Mouse (Mus musculus) kidney, embryonic 15.5 days (tissue): ENCODE results near the gene Gldc. TPM values are rescaled to one million over a fixed set of nuclear protein-coding genes. Genes with fewer than 3 reads are reported as not detected.

Experiments used
- ATAC-seq: fragments of 200-750 bp; cut with Nextera tagmentation; replicated peaks from 2 replicates; pipeline ENCODE4 v1.8.0; 2017; ENCODE audit warnings: moderate TSS enrichment; ENCODE audit not compliant: low FRiP score
- H3K27ac ChIP-seq: fragments of 300-500 bp; sonication (generic); 2 replicates; pipeline ENCODE4 v1.5.1; 2015; ENCODE audit warnings: mild to moderate bottlenecking, inconsistent platforms
- H3K27me3 ChIP-seq: fragments of 300-500 bp; sonication (generic); 2 replicates; pipeline ENCODE4 v1.6.1; 2015; ENCODE audit warnings: inconsistent platforms
- H3K36me3 ChIP-seq: fragments of 300-500 bp; sonication (generic); 2 replicates; pipeline ENCODE4 v1.6.1; 2015; ENCODE audit warnings: inconsistent platforms
- H3K4me1 ChIP-seq: fragments of 300-500 bp; sonication (generic); 2 replicates; pipeline ENCODE4 v1.6.1; 2015; ENCODE audit warnings: inconsistent platforms
- H3K4me2 ChIP-seq: fragments of 300-500 bp; sonication (generic); 2 replicates; pipeline ENCODE4 v1.6.1; 2015; ENCODE audit warnings: moderate library complexity, mild to moderate bottlenecking, inconsistent platforms
- H3K4me3 ChIP-seq: fragments of 300-500 bp; sonication (generic); replicated peaks from 2 replicates; pipeline ENCODE4 v1.5.1; 2015; ENCODE audit warnings: mild to moderate bottlenecking, inconsistent platforms
- H3K9ac ChIP-seq: fragments of 300-500 bp; sonication (generic); 2 replicates; pipeline ENCODE4 v1.6.1; 2015; ENCODE audit warnings: mild to moderate bottlenecking, inconsistent platforms
- H3K9me3 ChIP-seq: fragments of 300-500 bp; sonication (generic); replicated peaks from 2 replicates; pipeline ENCODE4 v1.6.1; 2016; ENCODE audit warnings: inconsistent platforms
- WGBS: fragments of 180-500 bp; shearing (Covaris S2); methylation state at CpG from one replicate; pipeline ENCODE4 v1.1.7; 2015; ENCODE audit warnings: mixed read lengths; 5-methylcytosine and 5-hydroxymethylcytosine counted together
- polyA plus RNA-seq: library from polyadenylated mRNA; unstranded; fragments of >200 nt; fragmentation: Nextera tagmentation; extraction: Ambion mirVana; gene quantifications from 2 replicates; pipeline ENCODE4 v1.2.1, GENCODE M21; 2015

Gldc gene
- polyA plus RNA-seq, 1 experiment from 2014 or later, result 11.0 TPM

DNA sequence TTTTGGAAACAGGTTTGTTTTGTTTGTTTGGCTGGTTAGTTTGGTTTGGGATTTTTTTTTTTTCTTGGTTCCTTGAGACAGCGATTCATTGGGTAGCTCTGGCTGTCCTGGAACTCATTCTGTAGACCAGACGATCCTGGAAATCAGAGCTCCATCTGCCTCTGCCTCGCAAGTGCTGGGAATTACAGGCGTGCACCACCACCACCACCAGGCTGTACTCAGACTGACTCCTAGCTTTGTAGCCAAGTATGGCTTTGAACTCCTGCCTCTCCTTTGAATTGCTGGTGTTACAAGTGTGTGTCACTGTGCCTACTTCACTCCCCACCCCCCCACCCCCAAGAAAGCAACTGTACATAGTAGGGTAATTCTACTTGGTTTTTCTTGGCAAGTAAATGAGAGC, 58.0 kb downstream of the Gldc start:
- Histone ChIP-seq H3K9ac (no peak overlapping the region), H3K4me1 (peaks cover 4% of the 10 kb centered on the region), H3K27ac (no peak overlapping the region), H3K36me3 (no peaks in the 10 kb centered on the region), H3K4me3 (no peak overlapping the region), H3K4me2 (no peak overlapping the region), H3K9me3 (no peaks in the 10 kb centered on the region), H3K27me3 (no peaks in the 10 kb centered on the region)
- ATAC-seq, result no peak
- 70% methylated on average over 4 of the region's 4 CpGs for WGBS

DNA sequence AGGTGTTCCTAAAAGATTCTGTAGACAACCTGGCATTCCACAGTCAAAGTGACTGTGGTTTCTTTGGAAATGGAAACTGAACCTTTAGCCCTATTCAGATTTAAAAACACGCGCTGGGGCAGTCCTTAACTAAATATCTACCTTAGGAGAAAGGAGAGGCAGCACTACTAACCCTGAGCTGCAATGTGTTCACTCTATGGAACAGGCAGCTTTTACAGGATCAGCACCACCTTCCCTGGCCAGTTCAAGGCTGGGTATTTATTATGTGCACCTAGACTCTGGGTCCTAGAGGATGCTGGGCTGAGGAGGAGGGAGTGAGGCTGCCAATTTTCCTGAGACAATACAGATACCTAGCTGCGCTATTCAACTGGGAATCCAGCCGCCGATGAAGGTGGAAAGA, 59.6 kb downstream of the Gldc start:
- H3K27ac ChIP-seq, result no peak overlapping the region
- no peaks in the 10 kb centered on the region for H3K27me3 ChIP-seq
- H3K4me3 ChIP-seq, result no peak overlapping the region
- no peak overlapping the region for H3K9ac ChIP-seq
- no peak for ATAC-seq
- WGBS, result 90% methylated on average over 5 of the region's 5 CpGs
- no peak overlapping the region for H3K4me2 ChIP-seq
- no peaks in the 10 kb centered on the region for H3K36me3 ChIP-seq
- H3K4me1 ChIP-seq, result peaks cover 4% of the 10 kb centered on the region
- H3K9me3 ChIP-seq, result no peaks in the 10 kb centered on the region

DNA sequence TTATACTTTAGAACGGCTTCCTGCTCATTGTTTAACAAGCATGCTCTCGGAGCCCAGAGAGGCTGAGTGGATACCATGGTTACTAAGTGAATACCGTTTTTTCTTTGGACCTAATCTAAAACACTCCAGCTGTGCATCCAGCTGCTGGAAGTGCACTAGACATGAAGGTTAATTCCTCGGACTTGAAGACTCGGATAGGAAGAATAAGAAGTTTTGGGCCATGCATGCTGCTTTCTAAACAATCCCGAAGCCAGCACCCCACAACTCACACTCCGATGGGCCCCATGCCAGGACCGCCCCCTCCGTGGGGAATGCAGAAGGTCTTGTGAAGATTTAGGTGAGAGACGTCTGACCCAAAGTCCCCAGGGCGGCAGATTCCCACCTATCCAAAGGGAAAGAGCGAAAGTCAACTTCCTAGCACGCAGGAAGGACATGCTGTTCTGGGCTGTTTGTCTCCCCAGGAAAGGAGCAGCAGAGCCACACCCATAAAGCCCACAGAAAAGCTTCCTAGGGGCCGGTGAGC, 60.2 kb downstream of the Gldc start:
- no peak for ATAC-seq
- Histone ChIP-seq H3K4me1 (peaks cover 4% of the 10 kb centered on the region), H3K36me3 (no peaks in the 10 kb centered on the region), H3K27me3 (no peaks in the 10 kb centered on the region), H3K27ac (no peak overlapping the region), H3K9me3 (no peaks in the 10 kb centered on the region), H3K4me2 (peak overlapping the region; percentile 3; the same call in 1 of the 2 replicates), H3K9ac (no peak overlapping the region), H3K4me3 (no peak overlapping the region)
- WGBS, result 56% methylated on average over 14 of the region's 14 CpGs

DNA sequence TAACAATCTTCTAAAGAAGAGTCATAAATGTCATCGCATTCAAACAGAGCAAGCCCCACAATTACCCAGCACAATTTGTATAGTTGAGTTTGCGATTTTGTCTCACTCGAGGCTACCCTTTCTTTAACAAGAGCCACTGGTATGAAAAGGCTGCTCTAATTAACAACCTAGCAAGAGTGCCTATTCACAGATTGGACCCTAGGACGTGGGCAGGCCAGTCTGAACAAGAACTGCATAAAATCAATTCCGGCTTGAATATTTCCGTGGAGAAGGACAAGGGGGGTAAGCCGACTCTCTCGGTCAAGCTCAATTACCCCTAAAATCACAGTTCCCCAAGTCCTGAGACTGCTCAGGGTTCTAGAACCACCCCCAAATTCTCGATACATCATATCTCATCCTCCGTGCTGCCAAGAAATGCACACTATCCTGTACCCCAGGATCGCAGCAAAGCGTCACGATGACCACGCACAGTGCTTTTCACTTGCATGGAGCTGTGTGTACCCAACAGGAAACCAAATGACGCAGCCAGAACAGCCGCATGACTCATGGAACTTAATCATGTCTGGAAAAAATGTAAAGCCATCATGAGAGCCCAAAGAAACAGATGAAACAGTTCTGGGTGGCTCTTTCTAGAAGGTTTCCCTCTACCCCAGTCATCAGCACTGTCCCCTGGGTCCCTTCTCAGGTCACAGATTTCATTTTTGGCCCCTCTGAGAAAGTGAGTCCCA, 62.1 kb downstream of the Gldc start:
- Histone ChIP-seq H3K4me2 (no peak overlapping the region), H3K36me3 (no peaks in the 10 kb centered on the region), H3K27me3 (no peaks in the 10 kb centered on the region), H3K27ac (no peak overlapping the region), H3K4me1 (peaks cover 4% of the 10 kb centered on the region), H3K9me3 (no peaks in the 10 kb centered on the region), H3K9ac (no peak overlapping the region), H3K4me3 (no peak overlapping the region)
- no peak for ATAC-seq
- 88% methylated on average over 16 of the region's 16 CpGs for WGBS

DNA sequence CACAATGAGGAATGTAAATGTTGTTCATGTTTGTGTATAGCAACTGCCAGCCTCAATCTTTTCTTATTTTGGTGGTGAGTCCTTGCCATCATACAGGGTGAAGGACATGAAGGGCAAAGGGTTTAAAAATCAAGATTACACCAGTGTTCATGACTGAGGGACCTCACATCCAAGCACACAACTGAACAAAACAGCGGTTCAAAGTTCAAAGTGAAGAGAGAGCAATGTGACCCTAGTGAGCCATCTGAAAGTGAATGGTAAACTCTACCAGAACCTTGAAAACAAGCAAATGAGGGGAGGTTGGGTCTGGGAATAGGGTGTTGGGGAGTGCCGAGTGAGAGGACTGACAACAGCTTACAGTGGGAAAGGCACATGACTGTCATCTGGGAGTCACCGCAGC, 63.8 kb downstream of the Gldc start:
- Histone ChIP-seq H3K9ac (no peak overlapping the region), H3K4me2 (no peak overlapping the region), H3K27ac (no peak overlapping the region), H3K4me1 (peaks cover 4% of the 10 kb centered on the region), H3K36me3 (no peaks in the 10 kb centered on the region), H3K9me3 (no peaks in the 10 kb centered on the region), H3K27me3 (no peaks in the 10 kb centered on the region), H3K4me3 (no peak overlapping the region)
- WGBS, result 96% methylated on average over 3 of the region's 3 CpGs
- no peak for ATAC-seq

DNA sequence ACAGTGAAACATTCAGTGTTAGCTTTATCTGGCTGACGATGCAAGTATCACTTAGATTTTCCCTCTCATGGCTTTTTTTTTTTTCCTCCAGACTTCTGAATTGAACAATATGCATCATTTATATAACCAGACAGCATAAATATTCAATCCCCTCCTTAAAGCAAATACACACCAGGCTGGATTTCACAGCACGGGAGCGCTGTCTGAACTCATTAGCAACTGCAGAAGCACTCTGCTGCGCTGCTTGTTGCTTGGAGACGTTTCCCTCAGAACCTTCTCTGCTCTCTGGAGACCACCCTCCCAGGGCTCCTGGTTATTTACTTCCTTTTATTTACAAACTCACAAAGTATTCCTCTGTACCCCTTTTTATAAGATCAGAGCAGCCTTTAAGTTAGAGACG, 66.1 kb downstream of the Gldc start:
- no peak overlapping the region for H3K9ac ChIP-seq
- no peak overlapping the region for H3K4me2 ChIP-seq
- H3K27me3 ChIP-seq, result no peaks in the 10 kb centered on the region
- ATAC-seq, result no peak
- 83% methylated on average over 6 of the region's 6 CpGs for WGBS
- H3K4me1 ChIP-seq, result no peaks in the 10 kb centered on the region
- H3K27ac ChIP-seq, result no peak overlapping the region
- H3K36me3 ChIP-seq, result no peaks in the 10 kb centered on the region
- H3K4me3 ChIP-seq, result no peak overlapping the region
- H3K9me3 ChIP-seq, result no peaks in the 10 kb centered on the region

DNA sequence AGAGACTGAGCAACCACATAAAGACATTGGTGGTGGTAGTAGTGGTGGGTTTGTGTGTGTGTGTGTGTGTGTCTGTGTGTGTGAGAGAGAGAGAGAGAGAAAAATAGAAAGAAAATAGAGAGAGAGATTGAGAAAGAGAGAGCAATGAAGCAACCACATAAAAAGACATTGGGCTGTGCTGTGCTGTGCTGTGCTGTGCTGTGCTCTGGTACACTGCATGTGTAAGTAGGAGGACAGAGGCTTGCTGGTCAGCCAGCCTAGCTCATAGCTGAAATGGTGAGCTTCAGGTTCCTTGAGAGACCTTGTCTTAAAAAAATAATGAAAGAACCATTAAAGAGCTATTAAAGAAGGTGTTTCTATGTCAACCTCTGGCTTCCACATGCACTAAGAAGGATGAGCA, 66.6 kb downstream of the Gldc start:
- no peak for ATAC-seq
- Histone ChIP-seq H3K4me2 (no peak overlapping the region), H3K27ac (no peak overlapping the region), H3K4me3 (no peak overlapping the region), H3K9ac (no peak overlapping the region), H3K4me1 (no peaks in the 10 kb centered on the region), H3K27me3 (no peaks in the 10 kb centered on the region), H3K36me3 (no peaks in the 10 kb centered on the region), H3K9me3 (no peaks in the 10 kb centered on the region)

DNA sequence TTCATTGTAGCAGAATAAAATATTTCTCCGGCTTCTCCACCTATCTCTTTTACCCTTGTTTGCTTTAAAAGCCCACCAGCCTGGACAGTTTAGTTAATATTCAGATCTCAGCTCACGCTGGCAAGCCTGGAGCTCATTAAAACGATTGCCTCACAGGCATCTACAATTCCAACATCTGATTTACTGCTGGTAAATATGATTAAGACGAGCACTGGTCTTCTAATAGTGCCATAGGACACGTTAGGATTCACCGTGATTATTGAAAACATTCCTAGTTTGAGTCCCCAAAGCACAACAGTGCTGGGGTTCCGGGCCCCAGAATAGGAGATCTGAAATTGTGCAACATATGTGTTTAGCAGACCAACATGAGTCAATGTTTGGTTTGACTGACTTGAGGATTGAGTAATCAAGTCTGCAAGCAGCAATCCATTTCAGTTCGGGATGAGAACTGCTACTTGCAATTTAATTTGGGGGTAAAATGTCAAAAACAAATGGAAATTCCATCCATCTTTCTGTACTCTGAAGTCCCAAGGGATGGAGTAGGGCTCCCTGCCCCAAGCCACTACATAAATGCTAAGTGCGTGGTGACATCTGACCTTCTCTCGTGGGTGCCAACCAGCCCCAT, 67.9 kb downstream of the Gldc start:
- 78% methylated on average over 10 of the region's 10 CpGs for WGBS
- Histone ChIP-seq H3K36me3 (no peaks in the 10 kb centered on the region), H3K4me3 (no peak overlapping the region), H3K9me3 (no peaks in the 10 kb centered on the region), H3K27ac (no peak overlapping the region), H3K9ac (no peak overlapping the region), H3K27me3 (no peaks in the 10 kb centered on the region), H3K4me1 (no peaks in the 10 kb centered on the region), H3K4me2 (no peak overlapping the region)
- ATAC-seq, result no peak

DNA sequence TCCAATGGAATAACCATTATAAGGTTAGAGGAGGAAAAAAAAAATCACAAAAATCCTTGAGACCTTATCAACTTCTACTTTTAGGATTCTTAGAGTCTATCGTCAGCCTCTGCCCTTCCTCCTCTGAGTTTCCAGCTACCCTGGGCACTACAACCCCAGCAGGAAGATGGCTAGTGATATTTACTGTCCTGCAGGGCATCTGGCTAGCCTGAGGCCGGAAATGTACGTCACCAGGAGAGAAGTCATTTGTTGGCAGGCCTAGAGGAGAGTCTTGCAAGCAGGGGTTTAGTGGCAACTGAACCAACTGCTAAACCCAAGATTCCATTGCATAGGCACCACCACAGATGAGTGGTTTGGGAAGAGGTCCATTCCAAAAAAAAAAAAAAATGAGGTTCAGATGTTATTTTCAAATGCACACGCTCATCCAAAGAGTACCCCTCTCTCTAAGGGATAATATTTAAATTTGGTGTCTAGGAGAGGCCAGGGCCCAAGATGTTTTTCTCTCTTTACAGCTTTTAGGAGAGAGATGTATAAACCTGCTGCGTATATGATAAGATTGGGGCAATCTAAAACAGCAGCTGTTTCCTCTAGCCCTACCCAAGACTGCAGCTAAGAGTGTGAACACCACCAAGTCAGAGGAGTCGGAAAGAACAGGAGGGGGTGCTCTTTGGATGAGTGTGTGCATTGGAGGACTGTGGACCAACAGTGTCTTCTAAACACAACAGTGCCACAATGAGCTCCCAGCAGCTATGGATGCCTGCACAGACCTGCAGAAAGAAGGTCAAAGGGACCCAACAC, 70.0 kb downstream of the Gldc start:
- Histone ChIP-seq H3K4me3 (no peak overlapping the region), H3K27ac (no peak overlapping the region), H3K4me2 (no peak overlapping the region), H3K36me3 (peaks cover 7% of the 10 kb centered on the region; the same call in 1 of the 2 replicates), H3K9me3 (no peaks in the 10 kb centered on the region), H3K4me1 (no peaks in the 10 kb centered on the region), H3K9ac (no peak overlapping the region), H3K27me3 (no peaks in the 10 kb centered on the region)
- 85% methylated on average over 6 of the region's 6 CpGs for WGBS
- ATAC-seq, result no peak

DNA sequence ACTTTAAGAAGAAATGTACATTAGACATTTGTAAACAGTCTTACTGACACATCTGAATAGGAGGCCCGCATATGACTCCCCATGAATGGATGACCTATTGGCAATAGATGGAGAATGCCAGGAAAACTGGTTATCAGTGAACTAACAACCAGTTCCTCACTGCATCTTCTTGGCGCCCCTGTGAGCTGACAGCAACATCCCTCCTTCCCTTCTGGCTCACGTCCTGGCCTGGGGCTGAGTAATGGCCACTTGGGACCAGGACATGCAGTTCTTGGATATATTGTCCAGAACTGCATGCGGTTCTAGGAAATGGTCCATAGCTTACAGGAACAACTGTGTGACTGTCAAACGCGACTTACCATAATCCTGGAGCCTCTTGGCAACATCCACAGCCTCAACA, 72.6 kb downstream of the Gldc start:
- Histone ChIP-seq H3K9ac (no peak overlapping the region), H3K4me1 (no peaks in the 10 kb centered on the region), H3K4me2 (no peak overlapping the region), H3K27me3 (no peaks in the 10 kb centered on the region), H3K4me3 (no peak overlapping the region), H3K9me3 (no peaks in the 10 kb centered on the region; the same call in 1 of the 2 replicates), H3K27ac (no peak overlapping the region), H3K36me3 (peaks cover 33% of the 10 kb centered on the region)
- no peak for ATAC-seq
- WGBS, result 84% methylated on average over 6 of the region's 6 CpGs

DNA sequence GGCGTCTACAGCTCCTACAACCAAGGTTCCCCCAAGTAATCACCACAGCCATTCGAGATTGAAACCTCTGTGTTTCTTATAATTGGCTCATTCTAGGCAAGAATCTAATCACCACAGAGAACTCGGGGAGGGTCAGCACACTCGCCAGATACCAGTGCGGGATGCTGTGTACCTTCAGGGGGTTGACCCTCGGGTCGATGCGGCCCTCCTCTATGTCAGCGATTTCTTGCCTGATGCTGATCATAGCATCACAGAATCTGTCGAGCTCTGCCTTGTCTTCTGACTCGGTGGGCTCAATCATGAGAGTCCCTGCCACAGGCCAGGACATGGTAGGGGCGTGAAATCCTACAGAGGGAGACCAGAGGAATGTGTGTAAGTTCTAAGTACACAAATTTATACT, 74.7 kb downstream of the Gldc start:
- Histone ChIP-seq H3K27me3 (no peaks in the 10 kb centered on the region), H3K4me1 (no peaks in the 10 kb centered on the region), H3K4me3 (no peak overlapping the region), H3K9ac (no peak overlapping the region), H3K4me2 (no peak overlapping the region), H3K36me3 (peaks cover 53% of the 10 kb centered on the region), H3K27ac (no peak overlapping the region), H3K9me3 (no peaks in the 10 kb centered on the region; the same call in 1 of the 2 replicates)
- WGBS, result 96% methylated on average over 12 of the region's 12 CpGs
- no peak for ATAC-seq

DNA sequence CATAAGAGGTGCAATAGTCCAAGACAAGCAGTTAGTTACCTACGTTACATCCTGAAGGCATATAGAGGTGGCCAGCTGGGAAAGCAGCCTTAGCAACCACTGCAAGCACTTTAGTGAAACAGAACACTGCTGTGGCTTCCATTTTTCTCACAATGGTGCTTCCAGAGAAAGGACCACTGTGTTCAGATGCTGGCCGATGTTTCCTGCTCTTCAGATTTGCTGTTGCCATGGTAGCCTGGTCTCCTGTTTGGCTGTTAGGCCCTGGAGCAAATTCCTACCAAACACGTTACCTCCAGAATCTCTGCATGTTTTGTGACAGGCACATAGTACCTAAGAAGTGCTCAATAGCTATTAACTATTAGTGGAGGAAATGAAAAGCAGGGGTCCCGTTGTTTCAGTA, 78.2 kb downstream of the Gldc start:
- H3K4me3 ChIP-seq, result no peak overlapping the region
- H3K27ac ChIP-seq, result no peak overlapping the region
- 83% methylated on average over 4 of the region's 4 CpGs for WGBS
- ATAC-seq, result no peak
- H3K36me3 ChIP-seq, result peaks cover 89% of the 10 kb centered on the region
- no peaks in the 10 kb centered on the region for H3K4me1 ChIP-seq
- H3K9ac ChIP-seq, result no peak overlapping the region
- no peaks in the 10 kb centered on the region; the same call in 1 of the 2 replicates for H3K9me3 ChIP-seq
- no peak overlapping the region for H3K4me2 ChIP-seq
- H3K27me3 ChIP-seq, result no peaks in the 10 kb centered on the region
